Mouse (Mus musculus) bone marrow macrophage, adult 2 months (primary cell): Measurements from ENCODE around the gene Kcnmb4.

Experiments used
- CTCF ChIP-seq: IDR thresholded peaks from 2 replicates; pipeline ENCODE4 v1.5.1; 2012; ENCODE audit warnings: low read depth, mild to moderate bottlenecking, low read length, moderate library complexity
- POLR2A ChIP-seq: IDR thresholded peaks from 2 replicates; pipeline ENCODE4 v1.6.1; 2012; ENCODE audit warnings: mild to moderate bottlenecking, low read depth, low read length, borderline replicate concordance

DNA sequence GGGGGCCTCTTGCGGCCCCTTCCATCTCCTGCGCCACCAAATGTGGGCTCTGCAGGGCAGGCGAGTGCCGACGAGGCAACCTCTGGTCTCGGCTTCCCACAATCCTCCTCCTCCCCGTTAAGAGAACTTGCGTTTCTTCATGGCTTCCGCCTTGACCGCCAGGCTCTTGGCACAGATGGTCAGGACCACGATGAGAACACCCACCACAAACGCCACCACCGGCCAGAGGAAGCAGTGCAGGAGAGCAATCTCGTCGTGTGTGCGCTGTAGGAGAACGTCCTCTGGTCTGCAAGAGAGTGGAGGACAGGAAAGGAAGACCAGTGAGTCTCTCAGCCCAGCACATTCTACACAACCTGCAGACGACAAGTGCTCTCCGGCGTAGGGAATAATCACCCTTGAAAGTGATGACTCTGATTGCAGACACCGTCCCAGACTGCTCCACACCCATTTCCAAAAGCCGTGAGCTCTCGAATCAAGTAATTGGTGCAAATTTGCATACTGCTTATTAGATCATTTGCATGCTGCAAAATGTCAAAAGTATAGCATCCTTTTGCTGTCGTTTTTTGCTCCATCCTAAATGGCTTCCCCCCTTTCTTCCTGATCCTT, 55.5 kb downstream of the Kcnmb4 start:
- TF ChIP-seq CTCF, result no peak
- TF ChIP-seq POLR2A, result no peak
